Mouse (Mus musculus) CD4-positive helper T cell, adult 2 months (primary cell): ENCODE data around the gene Myo1d.

Experiments used
- DNase-seq: peaks from one replicate; pipeline ENCODE4 v3.0.0-alpha.2; 2012; ENCODE audit warnings: low read depth, missing footprints, low spot score

Myo1d gene

GRCm38 (mm10) chr11:80614949-80615725, 164.7 kb downstream of the Myo1d start:
- DNase-seq = no peak

GRCm38 (mm10) chr11:80614418-80614817, 165.4 kb downstream of the Myo1d start:
- peak; percentile 61 for DNase-seq

GRCm38 (mm10) chr11:80613534-80613933, 166.3 kb downstream of the Myo1d start:
- DNase-seq = no peak

- peak; percentile 61 for DNase-seq
Measured at GRCm38 (mm10) chr11:80602707-80603441, 177.0 kb downstream of the Myo1d start.

GRCm38 (mm10) chr11:80602041-80602458, 177.8 kb downstream of the Myo1d start:
- peak; percentile 37 for DNase-seq

- no peak for DNase-seq
Measured at GRCm38 (mm10) chr11:80601040-80601864, 178.6 kb downstream of the Myo1d start.

GRCm38 (mm10) chr11:80595482-80595881, 184.3 kb downstream of the Myo1d start:
- no peak for DNase-seq

GRCm38 (mm10) chr11:80589387-80589786, 190.4 kb downstream of the Myo1d start:
- no peak for DNase-seq

- no peak for DNase-seq
Measured at GRCm38 (mm10) chr11:80585761-80586160, 194.1 kb downstream of the Myo1d start.

GRCm38 (mm10) chr11:80585211-80585610, 194.6 kb downstream of the Myo1d start:
- no peak for DNase-seq

- no peak for DNase-seq
Measured at GRCm38 (mm10) chr11:80580494-80580893, 199.3 kb downstream of the Myo1d start.

- DNase-seq = no peak
Measured at GRCm38 (mm10) chr11:80577747-80578640, 201.8 kb downstream of the Myo1d start.

GRCm38 (mm10) chr11:80575794-80576193, 204.0 kb downstream of the Myo1d start:
- DNase-seq = no peak

- DNase-seq = no peak
Measured at GRCm38 (mm10) chr11:80566286-80566685, 213.5 kb downstream of the Myo1d start.

- no peak for DNase-seq
Measured at GRCm38 (mm10) chr11:80564975-80565965, 214.6 kb downstream of the Myo1d start.

- DNase-seq = peak; percentile 62
Measured at GRCm38 (mm10) chr11:80562479-80562878, 217.3 kb downstream of the Myo1d start.

- no peak for DNase-seq
Measured at GRCm38 (mm10) chr11:80560770-80561169, 219.1 kb downstream of the Myo1d start.

GRCm38 (mm10) chr11:80555416-80555815, 224.4 kb downstream of the Myo1d start:
- no peak for DNase-seq

- no peak for DNase-seq
Measured at GRCm38 (mm10) chr11:80553046-80553445, 226.8 kb downstream of the Myo1d start.

- no peak for DNase-seq
Measured at GRCm38 (mm10) chr11:80551634-80552033, 228.2 kb downstream of the Myo1d start.
